Mouse (Mus musculus) frontal cortex, postnatal 10 days (tissue): ENCODE results near the gene Zfp869.
"Not testable (repeated sequence)": the region's sequence is repeated elsewhere in the genome, so short reads cannot be mapped to it uniquely, and the experiment has no call there.

ENCODE experiments used
- DNase-seq, 2 experiments: peaks; one replicate each; pipeline ENCODE4 v3.0.0; 2022; ENCODE audit warnings: low spot score in 2 of 2, mixed read lengths in 1 of 2

Gene Zfp869

GRCm38 (mm10) chr8:69710624-69711023, at the start of gene Zfp869:
TSS of gene Zfp869 (minus strand) at chr8:69710724.
- not testable (repeated sequence) for DNase-seq

GRCm38 (mm10) chr8:69758316-69758715, 47.8 kb upstream of the Zfp869 start:
- no peak for DNase-seq

GRCm38 (mm10) chr8:69752437-69752836, 41.9 kb upstream of the Zfp869 start:
- no peak for DNase-seq

DNA sequence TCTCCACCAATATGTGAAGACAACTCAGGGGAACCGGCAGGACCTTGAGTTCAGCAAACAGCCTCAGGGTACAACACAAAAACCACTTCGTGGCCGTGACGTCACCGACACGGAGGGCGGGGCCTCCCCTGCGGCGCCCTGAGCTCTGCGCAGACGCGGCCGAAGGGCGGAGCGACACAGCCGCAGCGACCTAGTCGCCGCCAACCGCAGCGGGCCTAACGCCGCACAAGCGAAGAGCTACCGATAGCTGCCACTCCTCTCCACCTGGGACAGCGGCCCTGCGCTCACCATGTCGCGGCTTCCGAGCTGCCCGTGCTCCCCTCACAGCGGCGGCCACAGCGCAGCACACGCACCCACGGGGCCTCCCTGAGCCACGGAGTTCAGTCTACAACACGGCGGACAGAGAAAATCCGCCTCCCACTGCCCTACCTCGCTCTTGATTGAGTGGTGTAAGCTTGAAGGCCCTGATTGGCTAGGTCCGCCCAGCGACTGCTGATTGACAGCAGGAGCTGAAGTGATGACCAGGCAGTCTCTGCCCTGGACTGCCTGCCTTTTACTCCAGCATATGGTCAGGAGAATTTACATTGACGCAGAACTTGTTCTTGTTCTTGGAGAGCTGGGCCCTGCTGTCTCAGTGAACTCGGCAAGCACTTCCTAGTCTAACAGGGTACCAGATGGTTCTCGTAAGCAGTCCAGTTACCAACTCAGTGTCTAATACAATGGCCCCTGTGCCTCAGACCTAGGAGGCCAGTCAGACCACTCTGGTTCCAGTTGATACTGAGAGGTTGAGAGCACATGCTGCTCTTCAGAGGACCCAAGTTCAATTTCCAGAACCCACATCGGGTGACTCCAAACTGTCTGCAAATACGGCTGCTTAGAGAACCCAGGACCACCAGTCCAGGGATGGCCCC, 39.3 kb upstream of the Zfp869 start, which contains the start of gene Zfp963:
Gene Zfp963 (minus strand): TSS at position 427 of the 911 bp plus-strand sequence.
- DNase-seq, result peak; percentile 88 to 94

DNA sequence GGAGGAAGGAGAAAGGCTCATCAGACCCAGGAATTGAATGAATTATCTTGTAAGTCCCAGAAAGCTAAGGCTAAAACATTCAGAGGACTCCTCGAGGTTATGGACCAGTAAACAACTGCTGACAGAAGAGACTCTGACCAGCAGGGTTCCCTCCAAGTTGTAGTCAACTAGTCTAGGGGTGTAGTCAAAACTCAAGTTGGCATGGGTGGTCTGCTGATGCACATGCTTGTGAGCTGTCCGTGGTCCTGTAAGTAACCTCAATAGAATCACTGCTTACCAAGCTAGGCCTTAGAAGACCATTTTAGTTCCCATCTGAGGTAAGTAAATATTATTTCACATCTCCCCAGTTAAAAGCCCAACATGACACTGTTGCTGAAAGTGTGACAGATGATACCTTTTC, 30.7 kb upstream of the Zfp869 start:
- no peak for DNase-seq

GRCm38 (mm10) chr8:69740763-69741162, 30.2 kb upstream of the Zfp869 start:
- DNase-seq, result no peak

- DNase-seq, result no peak
Observed at GRCm38 (mm10) chr8:69735495-69735894, 25.0 kb upstream of the Zfp869 start.

- DNase-seq, result no peak
Observed at GRCm38 (mm10) chr8:69717232-69717580, 6.7 kb upstream of the Zfp869 start.

- DNase-seq, result peak; percentile 95 to 99
Observed at GRCm38 (mm10) chr8:69716403-69717231, 6.1 kb upstream of the Zfp869 start.

DNA sequence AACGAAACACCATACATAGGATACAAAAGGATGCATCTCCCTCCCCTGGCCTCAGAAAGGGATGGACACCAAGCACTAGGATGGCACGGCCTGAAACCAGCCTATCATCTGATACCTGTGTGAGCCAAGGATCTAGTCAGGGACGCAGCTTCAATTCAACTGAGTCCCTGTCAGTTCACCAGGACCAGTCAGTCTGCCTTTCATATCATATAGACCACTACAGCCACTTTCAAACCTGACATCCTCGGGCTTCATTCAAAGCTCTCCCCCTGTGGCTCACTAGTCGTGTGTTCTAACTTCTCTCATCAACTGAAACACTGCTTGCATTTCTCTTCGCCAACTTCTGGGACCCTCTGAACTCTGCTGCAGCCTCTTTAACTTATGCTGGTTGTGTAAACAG, 4.8 kb upstream of the Zfp869 start:
- no peak for DNase-seq

GRCm38 (mm10) chr8:69713516-69713915, 3.0 kb upstream of the Zfp869 start:
- no peak for DNase-seq

DNA sequence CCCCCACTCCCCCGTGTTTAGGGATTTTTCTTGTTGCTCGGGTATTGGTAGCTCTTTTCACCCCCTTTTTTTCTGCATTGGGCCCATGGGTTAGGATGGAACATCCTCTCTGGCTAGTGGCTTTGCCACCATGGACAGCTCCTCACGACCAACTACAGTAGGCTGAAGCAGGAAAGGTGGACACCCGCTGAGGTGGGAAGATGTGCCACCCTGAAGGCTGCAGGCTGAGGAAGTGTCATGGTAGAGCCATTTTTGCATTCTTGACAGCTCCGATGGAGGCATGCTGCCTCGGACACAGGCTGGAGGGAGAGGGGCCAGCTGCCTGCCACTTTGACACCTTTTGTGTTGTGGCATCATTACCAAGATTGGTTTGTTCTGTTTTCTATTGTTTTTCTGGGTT, 8.7 kb downstream of the Zfp869 start:
- no peak for DNase-seq

- DNase-seq, result not testable (repeated sequence)
Observed at GRCm38 (mm10) chr8:69665051-69665450, 45.5 kb downstream of the Zfp869 start.

DNA sequence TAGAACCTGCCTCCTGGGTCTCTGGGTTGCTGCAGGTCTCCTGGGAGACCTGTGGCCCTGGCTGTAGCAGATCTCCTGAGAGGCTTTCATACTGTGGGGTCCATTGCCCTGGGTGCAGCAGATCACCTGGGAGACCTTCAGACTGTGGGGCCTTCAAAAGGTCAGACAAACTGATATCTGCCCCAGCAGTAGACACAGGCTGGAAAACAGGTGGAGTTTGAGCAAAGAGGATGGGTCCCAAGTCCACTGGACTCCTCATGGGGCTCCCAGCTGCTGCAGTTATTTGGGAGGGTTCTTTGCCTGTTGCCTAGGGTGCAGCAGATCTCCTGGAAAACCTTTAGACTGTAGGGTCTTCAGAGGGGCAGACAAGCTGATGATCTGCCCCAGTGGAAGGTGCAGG, 49.2 kb downstream of the Zfp869 start:
- DNase-seq, result no peak
